Mouse (Mus musculus): ENCODE results near the gene Wdsub1. TPM values are rescaled to one million over a fixed set of nuclear protein-coding genes. Genes with fewer than 3 reads are reported as not detected.

Gene Wdsub1
- 8.9 and 14.0 TPM in 2 replicates for polyA plus RNA-seq (2015; fragmentation: Nextera tagmentation; extraction: Ambion mirVana)

- 0 out of 2 replicates have a peak within 1 kb of the TSS, but pooled peaks have one; percentile 23 for H3K27ac ChIP-seq (ENCODE audit: low read length)
These were observed at the start of gene Wdsub1 for GRCm38 (mm10) chr2:59881831-59882741. Wdsub1 (minus strand) TSS chr2:59882591.

GRCm38 (mm10) chr2:59913610-59914009 is 31.2 kb upstream of the Wdsub1 start:
- H3K4me3 ChIP-seq (replicated peaks; ENCODE audit: low read length): no peak overlapping the region
- H3K27ac ChIP-seq (ENCODE audit: low read length): no peak overlapping the region
- 75% methylated on average over 11 of the region's 11 CpGs for WGBS
- no peak for ATAC-seq
- H3K27me3 ChIP-seq (replicated peaks; ENCODE audit: control insufficient read depth, insufficient read depth, low read length): no peaks in the 10 kb centered on the region
- no peak overlapping the region for H3K4me2 ChIP-seq (ENCODE audit: low read length)
- no peaks in the 10 kb centered on the region for H3K9me3 ChIP-seq (ENCODE audit: control insufficient read depth, low read length)
- no peaks in the 10 kb centered on the region for H3K4me1 ChIP-seq (replicated peaks; ENCODE audit: control insufficient read depth, insufficient read depth, low read length)
- H3K9ac ChIP-seq (replicated peaks; ENCODE audit: low read depth, low read length): no peak overlapping the region
- H3K36me3 ChIP-seq (ENCODE audit: control insufficient read depth, insufficient read depth): peaks cover 16% of the 10 kb centered on the region; the same call in 1 of the 2 replicates

More at GRCm38 (mm10) chr2:59881831-59882741, at the start of gene Wdsub1:
- ATAC-seq: peak; percentile 96
- Histone ChIP-seq H3K4me3 (replicated peaks; ENCODE audit: low read length) (peak within 1 kb of the TSS; percentile 89), H3K36me3 (ENCODE audit: control insufficient read depth, insufficient read depth) (no peaks in the 10 kb centered on the region), H3K4me2 (ENCODE audit: low read length) (peak within 1 kb of the TSS; percentile 96), H3K9me3 (ENCODE audit: control insufficient read depth, low read length) (peaks cover 4% of the 10 kb centered on the region), H3K4me1 (replicated peaks; ENCODE audit: control insufficient read depth, insufficient read depth, low read length) (peaks cover 8% of the 10 kb centered on the region; the same call in 1 of the 2 replicates), H3K9ac (replicated peaks; ENCODE audit: low read depth, low read length) (peak within 1 kb of the TSS; percentile 69), H3K27me3 (replicated peaks; ENCODE audit: control insufficient read depth, insufficient read depth, low read length) (no peaks in the 10 kb centered on the region)
- WGBS: 5% methylated on average over 56 of the region's 57 CpGs

- no peaks in the 10 kb centered on the region for H3K4me1 ChIP-seq (replicated peaks; ENCODE audit: control insufficient read depth, insufficient read depth, low read length)
- no peak overlapping the region for H3K4me3 ChIP-seq (replicated peaks; ENCODE audit: low read length)
- ATAC-seq: no peak
- H3K27ac ChIP-seq (ENCODE audit: low read length): no peak overlapping the region
- H3K4me2 ChIP-seq (ENCODE audit: low read length): no peak overlapping the region
- H3K36me3 ChIP-seq (ENCODE audit: control insufficient read depth, insufficient read depth): peaks cover 15% of the 10 kb centered on the region; the same call in 1 of the 2 replicates
- no peaks in the 10 kb centered on the region for H3K9me3 ChIP-seq (ENCODE audit: control insufficient read depth, low read length)
- no peaks in the 10 kb centered on the region for H3K27me3 ChIP-seq (replicated peaks; ENCODE audit: control insufficient read depth, insufficient read depth, low read length)
- H3K9ac ChIP-seq (replicated peaks; ENCODE audit: low read depth, low read length): no peak overlapping the region
- whole genome bisulfite sequencing: 91% methylated on average over 9 of the region's 9 CpGs
These were observed 25.7 kb upstream of the Wdsub1 start for GRCm38 (mm10) chr2:59908048-59908447.

DNA sequence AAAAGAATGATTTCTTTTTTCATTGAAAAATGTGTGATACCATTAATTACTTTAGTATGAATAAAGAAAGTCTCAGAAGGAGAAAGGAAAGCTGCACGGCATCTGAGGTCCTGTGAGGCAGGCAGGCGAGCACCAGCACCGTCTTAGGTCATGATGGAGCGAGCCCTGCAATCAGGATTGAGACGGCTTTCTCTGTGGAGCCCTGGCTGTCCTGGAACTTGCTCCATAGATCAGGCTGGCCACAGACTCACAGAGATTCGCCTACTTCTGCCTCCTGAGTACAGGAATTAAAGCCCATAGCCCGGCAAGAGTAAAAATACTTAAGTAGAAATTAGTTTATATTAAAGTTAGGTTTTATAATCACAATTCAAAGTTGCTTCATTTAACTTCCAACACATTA is 21.6 kb upstream of the Wdsub1 start:
- no peak for ATAC-seq
- H3K27ac ChIP-seq (ENCODE audit: low read length): no peak overlapping the region
- peaks cover 24% of the 10 kb centered on the region for H3K36me3 ChIP-seq (ENCODE audit: control insufficient read depth, insufficient read depth)
- H3K4me2 ChIP-seq (ENCODE audit: low read length): no peak overlapping the region
- H3K9ac ChIP-seq (replicated peaks; ENCODE audit: low read depth, low read length): no peak overlapping the region
- no peaks in the 10 kb centered on the region for H3K4me1 ChIP-seq (replicated peaks; ENCODE audit: control insufficient read depth, insufficient read depth, low read length)
- no peaks in the 10 kb centered on the region for H3K27me3 ChIP-seq (replicated peaks; ENCODE audit: control insufficient read depth, insufficient read depth, low read length)
- H3K4me3 ChIP-seq (replicated peaks; ENCODE audit: low read length): no peak overlapping the region
- H3K9me3 ChIP-seq (ENCODE audit: control insufficient read depth, low read length): no peaks in the 10 kb centered on the region
- WGBS: 84% methylated on average over 7 of the region's 7 CpGs

DNA sequence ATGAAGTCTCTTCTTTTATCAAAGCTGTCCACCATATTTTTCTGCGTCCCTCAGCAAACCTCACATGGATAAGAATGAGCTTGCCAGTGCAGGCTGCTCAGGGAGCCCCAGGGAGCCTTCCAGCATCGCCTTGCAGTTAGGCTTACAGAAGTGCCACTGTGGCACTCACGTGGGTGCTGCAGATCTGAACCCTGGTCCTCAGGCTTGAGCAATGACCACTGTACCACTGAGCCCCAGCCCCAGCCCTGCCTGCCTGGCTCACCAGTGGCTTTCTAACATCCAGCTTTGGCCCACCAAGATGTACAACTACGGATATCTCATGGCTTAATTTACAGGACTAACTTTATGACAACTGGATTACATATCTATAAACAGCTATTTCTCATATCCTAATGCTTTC is 16.3 kb upstream of the Wdsub1 start:
- H3K9me3 ChIP-seq (ENCODE audit: control insufficient read depth, low read length): no peaks in the 10 kb centered on the region
- H3K27me3 ChIP-seq (replicated peaks; ENCODE audit: control insufficient read depth, insufficient read depth, low read length): no peaks in the 10 kb centered on the region
- H3K9ac ChIP-seq (replicated peaks; ENCODE audit: low read depth, low read length): no peak overlapping the region
- peaks cover 22% of the 10 kb centered on the region for H3K36me3 ChIP-seq (ENCODE audit: control insufficient read depth, insufficient read depth)
- H3K27ac ChIP-seq (ENCODE audit: low read length): no peak overlapping the region
- H3K4me1 ChIP-seq (replicated peaks; ENCODE audit: control insufficient read depth, insufficient read depth, low read length): no peaks in the 10 kb centered on the region
- no peak overlapping the region for H3K4me2 ChIP-seq (ENCODE audit: low read length)
- ATAC-seq: no peak
- no peak overlapping the region for H3K4me3 ChIP-seq (replicated peaks; ENCODE audit: low read length)
- 87% methylated on average over 4 of the region's 4 CpGs for WGBS

DNA sequence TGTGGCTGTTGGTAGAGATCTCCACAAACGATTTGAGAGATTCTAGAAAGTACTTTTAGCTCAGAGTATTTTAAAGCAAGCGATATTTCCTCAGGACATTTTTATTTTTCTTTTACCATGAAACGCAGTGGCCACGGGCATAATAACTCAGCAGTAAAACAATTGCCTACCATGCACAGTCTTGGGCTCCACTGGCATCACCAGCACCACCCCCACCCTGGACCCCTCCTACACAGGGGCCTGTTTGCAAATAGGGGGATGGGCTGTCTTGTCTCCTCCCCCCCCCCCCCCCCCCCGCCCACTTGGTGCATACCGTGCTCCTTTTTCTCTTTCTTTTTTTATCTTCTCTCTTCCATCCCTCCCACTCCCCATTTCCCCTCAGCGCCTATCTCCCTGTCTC is 15.7 kb upstream of the Wdsub1 start:
- H3K9ac ChIP-seq (replicated peaks; ENCODE audit: low read depth, low read length): no peak overlapping the region
- H3K4me2 ChIP-seq (ENCODE audit: low read length): no peak overlapping the region
- ATAC-seq: 0 out of 2 replicates have a peak, but pooled peaks have one; percentile 55
- 87% methylated on average over 6 of the region's 7 CpGs for WGBS
- H3K9me3 ChIP-seq (ENCODE audit: control insufficient read depth, low read length): no peaks in the 10 kb centered on the region
- H3K4me1 ChIP-seq (replicated peaks; ENCODE audit: control insufficient read depth, insufficient read depth, low read length): no peaks in the 10 kb centered on the region
- peaks cover 22% of the 10 kb centered on the region for H3K36me3 ChIP-seq (ENCODE audit: control insufficient read depth, insufficient read depth)
- H3K27me3 ChIP-seq (replicated peaks; ENCODE audit: control insufficient read depth, insufficient read depth, low read length): no peaks in the 10 kb centered on the region
- no peak overlapping the region for H3K4me3 ChIP-seq (replicated peaks; ENCODE audit: low read length)
- H3K27ac ChIP-seq (ENCODE audit: low read length): no peak overlapping the region

GRCm38 (mm10) chr2:59896837-59897236 is 14.4 kb upstream of the Wdsub1 start:
- Histone ChIP-seq H3K4me2 (ENCODE audit: low read length) (no peak overlapping the region), H3K4me3 (replicated peaks; ENCODE audit: low read length) (no peak overlapping the region), H3K9ac (replicated peaks; ENCODE audit: low read depth, low read length) (no peak overlapping the region), H3K27ac (ENCODE audit: low read length) (no peak overlapping the region), H3K27me3 (replicated peaks; ENCODE audit: control insufficient read depth, insufficient read depth, low read length) (no peaks in the 10 kb centered on the region), H3K4me1 (replicated peaks; ENCODE audit: control insufficient read depth, insufficient read depth, low read length) (no peaks in the 10 kb centered on the region), H3K36me3 (ENCODE audit: control insufficient read depth, insufficient read depth) (peaks cover 17% of the 10 kb centered on the region), H3K9me3 (ENCODE audit: control insufficient read depth, low read length) (no peaks in the 10 kb centered on the region)
- peak; percentile 66 for ATAC-seq
- WGBS: 80% methylated on average over 8 of the region's 8 CpGs

DNA sequence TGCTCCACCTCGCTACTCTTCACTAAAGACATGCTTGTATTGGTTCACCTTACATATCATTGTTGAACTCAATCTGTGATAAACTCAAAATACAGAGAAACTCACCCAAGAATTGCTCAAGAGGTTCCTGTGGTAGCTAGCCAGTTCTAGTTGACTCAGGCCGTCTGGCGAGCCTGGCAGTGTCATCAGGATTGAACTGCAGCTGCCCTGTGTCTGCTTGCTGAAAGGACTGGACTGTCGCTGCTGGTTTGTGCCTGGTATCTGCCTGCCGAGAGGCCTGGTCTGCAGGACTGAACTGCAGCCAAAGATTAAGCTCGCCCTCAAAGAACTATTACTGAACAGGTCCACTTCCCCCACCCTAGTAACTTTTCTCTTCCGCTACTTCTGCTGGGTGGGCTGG is 14.0 kb upstream of the Wdsub1 start:
- Histone ChIP-seq H3K9ac (replicated peaks; ENCODE audit: low read depth, low read length) (no peak overlapping the region), H3K4me2 (ENCODE audit: low read length) (no peak overlapping the region), H3K9me3 (ENCODE audit: control insufficient read depth, low read length) (no peaks in the 10 kb centered on the region), H3K27me3 (replicated peaks; ENCODE audit: control insufficient read depth, insufficient read depth, low read length) (no peaks in the 10 kb centered on the region), H3K27ac (ENCODE audit: low read length) (no peak overlapping the region), H3K4me1 (replicated peaks; ENCODE audit: control insufficient read depth, insufficient read depth, low read length) (no peaks in the 10 kb centered on the region), H3K36me3 (ENCODE audit: control insufficient read depth, insufficient read depth) (peaks cover 13% of the 10 kb centered on the region), H3K4me3 (replicated peaks; ENCODE audit: low read length) (no peak overlapping the region)
- 81% methylated on average over 7 of the region's 7 CpGs for WGBS
- ATAC-seq: no peak; the same call in 1 of the 2 replicates

DNA sequence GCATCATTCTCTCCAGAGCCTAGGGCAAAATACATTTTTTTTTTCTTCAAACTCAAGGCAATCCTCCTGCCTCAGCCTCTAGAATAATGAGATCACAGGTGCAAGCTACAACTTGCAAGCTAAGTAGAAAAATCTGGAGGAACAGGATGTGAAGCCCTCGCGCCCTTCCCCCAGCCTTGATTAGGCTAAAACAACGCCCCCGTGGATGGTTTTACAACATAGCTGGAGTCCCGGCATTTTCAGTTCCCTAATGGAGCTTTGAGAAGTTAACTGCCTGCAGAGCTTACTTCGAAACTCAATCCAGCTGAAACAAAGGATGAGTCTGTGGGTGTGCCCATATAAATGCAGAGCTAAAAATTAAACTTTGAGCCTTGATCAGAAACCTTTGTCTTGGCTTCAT is 7.3 kb upstream of the Wdsub1 start:
- no peak overlapping the region for H3K9ac ChIP-seq (replicated peaks; ENCODE audit: low read depth, low read length)
- no peaks in the 10 kb centered on the region for H3K4me1 ChIP-seq (replicated peaks; ENCODE audit: control insufficient read depth, insufficient read depth, low read length)
- H3K4me3 ChIP-seq (replicated peaks; ENCODE audit: low read length): no peak overlapping the region
- 84% methylated on average over 6 of the region's 6 CpGs for WGBS
- H3K27me3 ChIP-seq (replicated peaks; ENCODE audit: control insufficient read depth, insufficient read depth, low read length): no peaks in the 10 kb centered on the region
- ATAC-seq: no peak
- no peak overlapping the region for H3K27ac ChIP-seq (ENCODE audit: low read length)
- no peaks in the 10 kb centered on the region for H3K36me3 ChIP-seq (ENCODE audit: control insufficient read depth, insufficient read depth)
- H3K9me3 ChIP-seq (ENCODE audit: control insufficient read depth, low read length): no peaks in the 10 kb centered on the region
- no peak overlapping the region for H3K4me2 ChIP-seq (ENCODE audit: low read length)

All from forebrain, embryonic 16.5 days (tissue).